Mouse (Mus musculus) stomach, postnatal 0 days (tissue): ENCODE measurements around the gene Gkn3. TPM values are rescaled to one million over a fixed set of nuclear protein-coding genes. Genes with fewer than 3 reads are reported as not detected.

ENCODE experiments used
- ATAC-seq: fragments of 200-750 bp; cut with Nextera tagmentation; 2 replicates; pipeline ENCODE4 v1.8.0; 2017; ENCODE audit not compliant: low FRiP score, low TSS enrichment
- DNase-seq: peaks from one replicate; pipeline ENCODE4 v3.0.0-alpha.2; 2016; ENCODE audit warnings: low spot score
- H3K27ac ChIP-seq: fragments of 300-500 bp; sonication (generic); replicated peaks from 2 replicates; pipeline ENCODE4 v1.5.1; 2014; ENCODE audit warnings: mild to moderate bottlenecking, control low read depth
- H3K27me3 ChIP-seq: fragments of 300-500 bp; sonication (generic); 2 replicates; pipeline ENCODE4 v1.6.1; 2014; ENCODE audit warnings: low read length; ENCODE audit not compliant: control insufficient read depth, insufficient read depth
- H3K36me3 ChIP-seq: fragments of 300-500 bp; sonication (generic); 2 replicates; pipeline ENCODE4 v1.6.1; 2014; ENCODE audit warnings: low read length, mixed read lengths; ENCODE audit not compliant: control insufficient read depth, insufficient read depth
- H3K4me1 ChIP-seq: fragments of 300-500 bp; sonication (generic); replicated peaks from 2 replicates; pipeline ENCODE4 v1.6.1; 2014; ENCODE audit warnings: antibody characterized with exemption; ENCODE audit not compliant: control insufficient read depth, insufficient read depth
- H3K4me2 ChIP-seq: fragments of 300-500 bp; sonication (generic); replicated peaks from 2 replicates; pipeline ENCODE4 v1.6.1; 2014; ENCODE audit warnings: low read depth, mild to moderate bottlenecking, control low read depth, moderate library complexity
- H3K4me3 ChIP-seq: fragments of 300-500 bp; sonication (generic); 2 replicates; pipeline ENCODE4 v1.5.1; 2014; ENCODE audit warnings: low read depth, low read length, control low read depth
- H3K9ac ChIP-seq: fragments of 300-500 bp; sonication (generic); 2 replicates; pipeline ENCODE4 v1.6.1; 2014; ENCODE audit warnings: mild to moderate bottlenecking, low read length, control low read depth, mixed read lengths
- H3K9me3 ChIP-seq: fragments of 300-500 bp; sonication (generic); 2 replicates; pipeline ENCODE4 v1.6.1; 2016; ENCODE audit warnings: low read length; ENCODE audit not compliant: control insufficient read depth
- CTCF ChIP-seq: IDR thresholded peaks from 2 replicates; pipeline ENCODE4 v1.5.1; 2016; ENCODE audit warnings: antibody characterized with exemption, low read depth, mild to moderate bottlenecking, moderate library complexity
- EP300 ChIP-seq: optimal IDR thresholded peaks from 2 replicates; pipeline ENCODE3; 2016; ENCODE audit warnings: antibody characterized with exemption
- WGBS: fragments of 180-500 bp; shearing (Covaris S2); extraction: QIAGEN DNeasy Blood & Tissue Kit; methylation state at CpG from one replicate; pipeline ENCODE4 v1.1.7; 2014; 5-methylcytosine and 5-hydroxymethylcytosine counted together
- polyA plus RNA-seq: library from polyadenylated mRNA; unstranded; fragments of >200 nt; fragmentation: Nextera tagmentation; extraction: Ambion mirVana; gene quantifications from 2 replicates; pipeline ENCODE4 v1.2.1, GENCODE M21; 2015

Gkn3 gene
- polyA plus RNA-seq, 1 experiment from 2014 or later: 107 TPM

DNA sequence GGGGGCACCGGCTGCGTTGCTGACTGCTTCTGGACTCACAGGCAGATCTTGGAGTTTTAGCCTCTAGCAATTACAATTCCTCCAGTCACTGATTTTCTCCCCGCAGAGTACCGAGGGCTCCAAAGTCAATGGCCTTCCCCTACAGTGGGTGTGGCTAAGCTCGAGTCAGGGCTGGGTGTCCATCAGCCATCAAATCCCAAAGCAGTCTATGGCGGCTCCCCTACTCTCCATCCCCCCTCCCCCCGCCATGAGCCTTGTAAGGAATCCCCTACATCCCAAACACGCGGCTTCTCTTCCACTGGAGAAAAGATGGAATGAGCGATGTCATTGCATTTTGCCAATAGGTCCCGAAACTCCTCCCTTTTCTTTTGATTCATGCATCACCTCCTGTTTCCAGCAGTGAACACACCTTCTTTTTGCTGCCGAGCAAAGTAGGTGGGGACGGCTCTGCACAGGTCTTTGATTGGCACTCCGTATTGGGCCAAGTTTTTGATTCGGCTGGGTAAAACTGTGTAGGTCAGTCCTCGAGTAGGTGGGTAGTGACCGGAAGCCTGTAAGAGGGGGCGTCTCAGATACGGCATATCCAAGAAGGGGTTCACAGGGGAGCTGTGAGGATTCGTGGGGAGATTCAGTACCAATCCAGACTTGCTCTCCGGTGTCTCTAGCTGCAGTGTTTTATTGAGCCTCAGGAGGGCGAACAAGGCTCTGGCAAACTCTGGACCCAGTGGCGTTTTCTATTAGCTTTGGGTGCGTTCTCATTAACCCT is 4.6 kb downstream of the Gkn3 start:
- TF ChIP-seq EP300: no peak
- TF ChIP-seq CTCF: peak; percentile 74
- Histone ChIP-seq H3K9ac (no peak overlapping the region), H3K27me3 (no peaks in the 10 kb centered on the region), H3K27ac (no peak overlapping the region), H3K9me3 (no peaks in the 10 kb centered on the region), H3K4me2 (peak overlapping the region; percentile 62), H3K4me3 (peak overlapping the region; percentile 33), H3K4me1 (no peaks in the 10 kb centered on the region), H3K36me3 (no peaks in the 10 kb centered on the region)
- whole genome bisulfite sequencing: 11% methylated on average over 24 of the region's 24 CpGs
- ATAC-seq (no peak), DNase-seq (peak; percentile 63)

DNA sequence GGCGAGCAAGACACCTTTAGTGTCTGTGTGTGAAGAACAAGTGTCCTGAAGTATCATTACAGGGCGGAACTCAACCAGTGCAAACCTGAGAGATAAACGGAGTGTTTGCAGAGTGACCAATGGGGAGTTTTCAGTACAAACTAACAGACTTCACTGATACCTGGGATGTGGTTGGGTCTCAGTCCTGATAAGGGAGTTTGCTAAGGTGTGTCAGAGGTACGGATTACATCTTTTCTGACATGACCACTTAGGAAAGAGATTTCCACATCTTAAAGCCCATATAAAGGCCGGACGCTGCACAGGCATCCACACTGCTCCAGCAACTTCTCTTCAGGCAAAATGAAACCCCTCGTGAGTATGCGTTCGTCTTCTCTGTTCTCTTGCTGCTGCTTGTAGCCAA is 15.7 kb downstream of the Gkn3 start, which contains the start of gene Gkn2:
Gene Gkn2, plus strand, starts transcription at position 301 of the 400 bp plus-strand sequence.
- WGBS: 78% methylated on average over 9 of the region's 9 CpGs

GRCm38 (mm10) chr6:87369223-87369622 is 19.5 kb downstream of the Gkn3 start:
- Histone ChIP-seq H3K27me3 (no peaks in the 10 kb centered on the region), H3K36me3 (no peaks in the 10 kb centered on the region), H3K9me3 (no peaks in the 10 kb centered on the region), H3K4me1 (no peaks in the 10 kb centered on the region), H3K4me3 (no peak overlapping the region), H3K27ac (no peak overlapping the region), H3K4me2 (no peak overlapping the region), H3K9ac (no peak overlapping the region)
- TF ChIP-seq CTCF: no peak
- TF ChIP-seq EP300: no peak
- WGBS: 69% methylated on average over 5 of the region's 5 CpGs
- no peak for ATAC-seq
- no peak for DNase-seq

More for the DNA sequence above, 15.7 kb downstream of the Gkn3 start, which contains the start of gene Gkn2:
- H3K27me3 ChIP-seq: no peaks in the 10 kb centered on the region
- no peaks in the 10 kb centered on the region for H3K36me3 ChIP-seq
- H3K4me3 ChIP-seq: no peak within 1 kb of the TSS
- DNase-seq (no peak), ATAC-seq (peak; percentile 59; the same call in 1 of the 2 replicates)
- no peaks in the 10 kb centered on the region for H3K9me3 ChIP-seq
- no peak within 1 kb of the TSS for H3K4me2 ChIP-seq
- H3K9ac ChIP-seq: no peak within 1 kb of the TSS
- H3K4me1 ChIP-seq: no peaks in the 10 kb centered on the region
- TF ChIP-seq CTCF: no peak
- no peak for TF ChIP-seq EP300
- no peak within 1 kb of the TSS for H3K27ac ChIP-seq

- Histone ChIP-seq H3K27ac (0 out of 2 replicates have a peak overlapping the region, but pooled peaks have one; percentile 24), H3K9ac (no peak overlapping the region), H3K27me3 (no peaks in the 10 kb centered on the region), H3K4me1 (no peaks in the 10 kb centered on the region; the same call in 1 of the 2 replicates), H3K36me3 (no peaks in the 10 kb centered on the region), H3K9me3 (no peaks in the 10 kb centered on the region), H3K4me3 (no peak overlapping the region), H3K4me2 (no peak overlapping the region)
- ATAC-seq (peak; percentile 90), DNase-seq (peak; percentile 81)
- WGBS: 43% methylated on average over 5 of the region's 5 CpGs
- no peak for TF ChIP-seq CTCF
Observed at GRCm38 (mm10) chr6:87354441-87354840, 34.3 kb downstream of the Gkn3 start.

GRCm38 (mm10) chr6:87350829-87351228 is 37.9 kb downstream of the Gkn3 start, which contains the start of gene Gkn1:
Gene Gkn1, minus strand, starts transcription at chr6:87350942.
- H3K27me3 ChIP-seq: no peaks in the 10 kb centered on the region
- ATAC-seq: peak; percentile 95

GRCm38 (mm10) chr6:87335935-87336295 is 52.8 kb downstream of the Gkn3 start:
- Histone ChIP-seq H3K4me2 (no peak overlapping the region), H3K4me3 (no peak overlapping the region), H3K9ac (0 out of 2 replicates have a peak overlapping the region, but pooled peaks have one; percentile 8), H3K27ac (no peak overlapping the region), H3K9me3 (no peaks in the 10 kb centered on the region), H3K4me1 (no peaks in the 10 kb centered on the region), H3K36me3 (no peaks in the 10 kb centered on the region), H3K27me3 (no peaks in the 10 kb centered on the region)
- WGBS: 20% methylated on average over 6 of the region's 6 CpGs
- ATAC-seq (0 out of 2 replicates have a peak, but pooled peaks have one; percentile 4), DNase-seq (no peak)
- TF ChIP-seq CTCF (no peak), EP300 (no peak)

More at GRCm38 (mm10) chr6:87350829-87351228, 37.9 kb downstream of the Gkn3 start, which contains the start of gene Gkn1:
- peak; percentile 63 for DNase-seq
- H3K4me2 ChIP-seq: no peak within 1 kb of the TSS
- no peak within 1 kb of the TSS for H3K9ac ChIP-seq
- no peaks in the 10 kb centered on the region for H3K36me3 ChIP-seq
- H3K4me3 ChIP-seq: no peak within 1 kb of the TSS
- 68% methylated on average over 8 of the region's 8 CpGs for WGBS
- H3K9me3 ChIP-seq: no peaks in the 10 kb centered on the region
- no peaks in the 10 kb centered on the region; the same call in 1 of the 2 replicates for H3K4me1 ChIP-seq
- TF ChIP-seq EP300 (no peak), CTCF (no peak)
- no peak within 1 kb of the TSS for H3K27ac ChIP-seq
